Mouse (Mus musculus) testis, postnatal 10 days (tissue): ENCODE results near the gene Med22.

Source experiments
- DNase-seq: peaks from one replicate; pipeline ENCODE4 v3.0.0; 2021; ENCODE audit warnings: low spot score

The Med22 gene

GRCm38 (mm10) chr2:26910124-26910993, at the start of gene Med22, which contains the start of gene Rpl7a:
Gene Med22 (minus strand): TSS chr2:26910677.
Gene Rpl7a (plus strand): TSS chr2:26910764.
- peak; percentile 100 for DNase-seq

GRCm38 (mm10) chr2:26957488-26957859, 47.0 kb upstream of the Med22 start:
- no peak for DNase-seq

- DNase-seq: no peak
Measured at GRCm38 (mm10) chr2:26956811-26957487, 46.5 kb upstream of the Med22 start.

- no peak for DNase-seq
Measured at GRCm38 (mm10) chr2:26954735-26955395, 44.4 kb upstream of the Med22 start.

GRCm38 (mm10) chr2:26952866-26953265, 42.4 kb upstream of the Med22 start:
- no peak for DNase-seq

GRCm38 (mm10) chr2:26952193-26952592, 41.7 kb upstream of the Med22 start:
- no peak for DNase-seq

GRCm38 (mm10) chr2:26951346-26951905, 40.9 kb upstream of the Med22 start:
- DNase-seq: no peak

GRCm38 (mm10) chr2:26950411-26950810, 39.9 kb upstream of the Med22 start:
- no peak for DNase-seq

GRCm38 (mm10) chr2:26943253-26943652, 32.8 kb upstream of the Med22 start:
- no peak for DNase-seq

- DNase-seq: no peak
Measured at GRCm38 (mm10) chr2:26941539-26941938, 31.1 kb upstream of the Med22 start.

- DNase-seq: no peak
Measured at GRCm38 (mm10) chr2:26936425-26936824, 25.9 kb upstream of the Med22 start.

GRCm38 (mm10) chr2:26935286-26935685, 24.8 kb upstream of the Med22 start:
- no peak for DNase-seq

- DNase-seq: peak; percentile 97
Measured at GRCm38 (mm10) chr2:26933304-26934055, 23.0 kb upstream of the Med22 start, which contains the start of the genes Surf4 and Stkld1. Gene Surf4 (minus strand): TSS chr2:26933928. Gene Stkld1 (plus strand): TSS chr2:26934047.

- DNase-seq: no peak
Measured at GRCm38 (mm10) chr2:26932473-26933303, 22.2 kb upstream of the Med22 start.

- peak; percentile 66 for DNase-seq
Measured at GRCm38 (mm10) chr2:26930390-26930789, 19.9 kb upstream of the Med22 start.

- no peak for DNase-seq
Measured at GRCm38 (mm10) chr2:26927745-26928476, 17.4 kb upstream of the Med22 start.

- no peak for DNase-seq
Measured at GRCm38 (mm10) chr2:26921784-26922183, 11.3 kb upstream of the Med22 start.

- DNase-seq: no peak
Measured at GRCm38 (mm10) chr2:26920190-26920855, 9.8 kb upstream of the Med22 start.

GRCm38 (mm10) chr2:26919684-26920083, 9.2 kb upstream of the Med22 start:
- DNase-seq: no peak
